Mouse (Mus musculus) layer of hippocampus, postnatal 25 days (tissue): Measurements from ENCODE around the gene Olfr883. TPM values are rescaled to one million over a fixed set of nuclear protein-coding genes. Genes with fewer than 3 reads are reported as not detected.

ENCODE experiments used
- DNase-seq, 2 experiments: peaks; one replicate each; pipeline ENCODE4 v3.0.0; 2022; ENCODE audit warnings: mixed read lengths in 2 of 2, low spot score in 1 of 2; ENCODE audit errors: extremely low spot score in 1 of 2
- total RNA-seq, 2 experiments: library from RNA; stranded (reverse); gene quantifications; 2 replicates each; pipeline ENCODE4 v1.2.3; 2021

The Olfr883 gene
- total RNA-seq: not detected

- DNase-seq: no peak
Measured at GRCm38 (mm10) chr9:38025508-38025907, at the start of gene Olfr883. Gene Olfr883 (plus strand): TSS chr9:38025808.

- DNase-seq: no peak
Measured at GRCm38 (mm10) chr9:37991525-37991924, 34.1 kb upstream of the Olfr883 start, which contains the start of gene Olfr881. Gene Olfr881 (plus strand): TSS chr9:37991825.

- DNase-seq: no peak
Measured at GRCm38 (mm10) chr9:37998581-37999204, 26.9 kb upstream of the Olfr883 start.

GRCm38 (mm10) chr9:38000021-38000420 lies 25.6 kb upstream of the Olfr883 start:
- DNase-seq: no peak

DNA sequence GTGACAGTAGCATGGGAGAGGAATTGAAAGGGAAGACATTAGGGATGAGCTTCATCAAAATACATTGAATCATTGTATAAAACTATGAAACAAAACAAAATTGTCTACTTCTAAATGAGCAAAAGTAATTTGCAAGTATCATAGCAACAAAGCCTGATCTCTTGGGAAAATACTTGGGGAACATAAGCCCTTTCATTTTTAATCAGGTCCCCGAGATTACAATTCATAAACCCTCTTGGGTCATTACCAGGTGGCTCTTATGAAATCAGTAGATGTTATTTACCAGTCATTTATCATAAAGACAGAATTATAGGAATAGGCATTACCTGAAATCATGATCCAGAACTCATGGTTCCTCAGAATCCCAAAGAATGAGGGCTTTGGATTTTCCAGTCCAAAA lies 20.6 kb downstream of the Olfr883 start, which contains the start of gene Olfr884:
Olfr884 (plus strand) TSS at position 301 of the 400 bp plus-strand sequence.
- no peak for DNase-seq

GRCm38 (mm10) chr9:38061022-38061421 lies 35.4 kb downstream of the Olfr883 start, which contains the start of gene Olfr885:
Gene Olfr885 (plus strand): TSS chr9:38061322.
- DNase-seq: no peak

Other genes with a start within 250 kb of the Olfr883 start
- not detected for gene Olfr876, start 222.8 kb upstream of the Olfr883 start, total RNA-seq
- not detected for gene Olfr877, start 171.5 kb upstream of the Olfr883 start, total RNA-seq
- not detected for gene Olfr145, start 129.1 kb upstream of the Olfr883 start, total RNA-seq
- gene Olfr878, start 108.0 kb upstream of the Olfr883 start, total RNA-seq: not detected
- not detected for gene Olfr881, start 34.0 kb upstream of the Olfr883 start, total RNA-seq
- not detected for gene Olfr884, start 20.7 kb downstream of the Olfr883 start, total RNA-seq
- gene Olfr885, start 35.5 kb downstream of the Olfr883 start, total RNA-seq: not detected
- gene Olfr887, start 58.3 kb downstream of the Olfr883 start, total RNA-seq: not detected
- gene Olfr888, start 82.3 kb downstream of the Olfr883 start, total RNA-seq: not detected
- not detected for gene Olfr889, start 89.4 kb downstream of the Olfr883 start, total RNA-seq
- gene Olfr890, start 116.7 kb downstream of the Olfr883 start, total RNA-seq: not detected
- not detected for gene Olfr891, start 155.0 kb downstream of the Olfr883 start, total RNA-seq
- not detected for gene Olfr893, start 182.6 kb downstream of the Olfr883 start, total RNA-seq
- gene Olfr894, start 192.2 kb downstream of the Olfr883 start, total RNA-seq: not detected
- gene Olfr143, start 227.0 kb downstream of the Olfr883 start, total RNA-seq: not detected
- gene Olfr895, start 242.0 kb downstream of the Olfr883 start, total RNA-seq: not detected